Mouse (Mus musculus) kidney, postnatal 36 days (tissue): ENCODE results near the gene Ice1.

Experiments used
- DNase-seq, 2 experiments: peaks; one replicate each; pipeline ENCODE4 v3.0.0; 2021 to 2022; ENCODE audit warnings: mixed read lengths in 2 of 2

Ice1 gene

GRCm38 (mm10) chr13:70637662-70638291, 343 bp upstream of the Ice1 start:
- peak; percentile 92 to 95 for DNase-seq

- no peak for DNase-seq
Measured at GRCm38 (mm10) chr13:70636706-70637105, 728 bp downstream of the Ice1 start.

GRCm38 (mm10) chr13:70635591-70635990, 1.8 kb downstream of the Ice1 start:
- no peak for DNase-seq

DNA sequence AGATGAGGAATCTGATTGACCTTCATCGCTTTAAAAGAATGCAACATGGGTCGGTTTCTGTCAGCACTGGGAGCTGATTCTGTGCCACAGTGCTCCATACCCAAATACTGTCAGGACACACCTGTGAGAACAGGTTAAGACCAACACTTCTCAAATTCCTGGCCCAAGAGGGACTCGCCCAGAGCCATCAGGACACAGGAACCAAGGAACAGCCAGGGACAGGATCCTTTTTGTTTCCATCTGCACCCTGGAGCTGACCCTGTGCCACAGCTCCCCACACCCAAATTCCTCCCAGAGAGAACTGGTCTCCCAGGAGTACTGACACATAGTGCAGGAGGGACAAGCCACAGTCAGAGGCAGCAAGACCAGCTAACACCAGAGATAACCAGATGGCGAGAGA, 11.0 kb downstream of the Ice1 start:
- no peak for DNase-seq

- DNase-seq: no peak
Measured at GRCm38 (mm10) chr13:70625665-70626064, 11.8 kb downstream of the Ice1 start.

- DNase-seq: no peak
Measured at GRCm38 (mm10) chr13:70624445-70624844, 13.0 kb downstream of the Ice1 start.

GRCm38 (mm10) chr13:70622461-70623057, 14.9 kb downstream of the Ice1 start:
- no peak for DNase-seq

GRCm38 (mm10) chr13:70621509-70621908, 15.9 kb downstream of the Ice1 start:
- no peak for DNase-seq

GRCm38 (mm10) chr13:70612837-70613236, 24.6 kb downstream of the Ice1 start:
- DNase-seq: no peak

DNA sequence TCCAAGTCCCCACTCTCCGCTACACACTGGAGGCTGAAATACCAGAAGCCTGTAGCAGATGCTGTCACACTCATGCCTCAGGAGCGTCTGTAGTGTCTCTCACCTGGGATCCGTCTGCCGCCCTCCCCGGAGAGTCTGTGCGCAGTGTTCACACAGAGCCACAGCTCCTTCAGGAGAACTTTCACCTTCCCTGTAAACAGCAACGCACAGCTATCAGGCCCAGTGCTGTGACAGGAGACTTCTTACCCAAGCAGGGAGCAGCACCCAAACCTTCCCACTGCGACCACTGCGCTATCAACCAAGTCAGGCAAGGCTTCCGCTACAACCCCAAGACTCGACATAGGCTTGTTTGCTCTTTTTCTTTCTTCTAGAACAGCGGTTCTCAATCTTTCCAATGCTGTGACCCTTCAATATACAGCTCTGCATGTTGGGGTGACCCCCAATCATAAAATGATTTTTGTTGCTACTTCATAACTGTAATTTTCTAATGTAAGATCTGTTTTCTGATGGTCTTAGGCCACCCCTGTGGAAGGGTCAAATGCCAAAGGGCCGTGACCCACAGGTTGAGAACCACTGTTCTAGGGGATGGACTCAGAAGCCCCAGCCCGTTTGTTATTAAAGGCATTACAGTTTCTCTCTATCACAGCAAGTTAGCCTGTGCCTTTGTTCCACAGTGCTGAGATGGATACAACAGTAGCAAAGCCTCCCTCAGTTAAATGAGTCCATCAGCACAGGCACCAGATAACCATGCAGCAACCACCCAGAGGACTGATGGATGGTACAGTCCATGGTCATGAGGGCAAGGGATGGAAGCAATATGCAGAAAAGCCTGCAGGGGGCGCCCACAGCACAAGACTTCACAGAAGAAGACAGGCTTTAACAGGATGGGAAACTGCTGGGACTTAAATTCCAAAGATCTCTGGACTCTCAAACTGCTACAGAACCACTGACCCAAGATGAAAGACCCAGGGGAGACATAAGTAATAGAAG, 26.7 kb downstream of the Ice1 start:
- peak; percentile 79 to 89 for DNase-seq

- DNase-seq: peak in 1 of 2 experiments; percentile 38
Measured at GRCm38 (mm10) chr13:70609632-70610031, 27.8 kb downstream of the Ice1 start.

DNA sequence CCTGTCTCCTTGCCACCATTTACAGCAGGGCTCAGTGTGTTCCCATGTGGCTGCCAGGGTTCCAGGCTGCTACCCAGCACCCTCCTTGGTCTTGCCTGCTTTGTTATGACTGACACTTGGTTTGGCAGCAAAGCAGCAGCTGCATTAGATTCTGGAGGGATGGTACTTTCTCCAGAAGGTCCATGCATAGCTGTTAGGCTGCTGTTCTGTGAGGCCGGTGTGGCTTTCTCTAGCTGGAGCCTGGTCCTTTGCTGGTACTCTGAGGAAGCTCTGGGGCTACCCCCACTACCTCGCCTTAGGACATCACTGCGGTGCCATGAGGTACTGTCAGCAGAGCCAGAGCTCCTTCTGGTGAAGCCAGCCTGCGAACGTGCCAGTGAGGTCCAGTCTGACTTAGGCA, 32.1 kb downstream of the Ice1 start:
- DNase-seq: no peak

DNA sequence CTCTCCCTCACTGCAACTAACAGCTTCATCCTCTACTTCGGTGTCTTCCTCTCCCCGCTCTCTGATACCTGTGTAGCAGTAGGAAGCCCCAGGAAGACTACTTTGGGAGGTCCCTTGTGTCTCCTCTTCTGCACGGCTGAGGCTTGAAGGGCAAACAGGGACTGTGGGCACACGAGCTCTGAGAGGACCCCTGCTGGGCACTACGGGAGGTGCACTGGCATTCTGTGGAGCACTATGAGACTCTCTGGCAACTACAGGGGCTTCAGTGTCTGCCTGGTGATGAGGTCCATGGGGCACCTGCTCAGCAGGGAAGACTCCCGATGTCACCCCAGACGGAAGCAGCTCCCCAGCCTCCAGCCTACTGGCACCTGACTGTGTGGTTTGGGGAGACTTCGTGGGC, 32.7 kb downstream of the Ice1 start:
- peak in 1 of 2 experiments; percentile 58 for DNase-seq

DNA sequence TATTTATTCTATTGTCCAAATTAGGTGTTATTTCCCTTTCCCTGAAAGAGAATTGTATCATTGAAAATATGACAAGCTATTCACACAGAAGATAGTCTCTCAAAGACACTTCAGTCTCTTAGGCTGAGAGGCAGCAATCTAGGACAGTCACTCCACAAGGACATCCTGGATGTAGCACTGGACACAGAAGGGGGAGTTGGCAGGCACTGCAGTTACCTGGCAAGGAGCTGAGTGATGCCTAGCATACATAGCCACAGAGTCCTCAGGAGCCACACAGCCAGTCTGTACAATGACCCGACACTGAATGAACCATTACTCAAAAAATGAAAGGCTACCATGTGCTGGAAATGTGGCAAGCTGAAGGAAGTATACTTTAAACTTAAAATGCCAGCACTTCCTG, 35.9 kb downstream of the Ice1 start:
- DNase-seq: no peak

- peak; percentile 58 to 60 for DNase-seq
Measured at GRCm38 (mm10) chr13:70599964-70600619, 37.3 kb downstream of the Ice1 start.

- peak; percentile 9 to 72 for DNase-seq
Measured at GRCm38 (mm10) chr13:70598941-70599340, 38.5 kb downstream of the Ice1 start.

GRCm38 (mm10) chr13:70596901-70597300, 40.5 kb downstream of the Ice1 start:
- no peak for DNase-seq

GRCm38 (mm10) chr13:70590248-70590762, 47.1 kb downstream of the Ice1 start:
- peak; percentile 47 to 72 for DNase-seq

GRCm38 (mm10) chr13:70586969-70587368, 50.5 kb downstream of the Ice1 start:
- DNase-seq: peak; percentile 44 to 85

DNA sequence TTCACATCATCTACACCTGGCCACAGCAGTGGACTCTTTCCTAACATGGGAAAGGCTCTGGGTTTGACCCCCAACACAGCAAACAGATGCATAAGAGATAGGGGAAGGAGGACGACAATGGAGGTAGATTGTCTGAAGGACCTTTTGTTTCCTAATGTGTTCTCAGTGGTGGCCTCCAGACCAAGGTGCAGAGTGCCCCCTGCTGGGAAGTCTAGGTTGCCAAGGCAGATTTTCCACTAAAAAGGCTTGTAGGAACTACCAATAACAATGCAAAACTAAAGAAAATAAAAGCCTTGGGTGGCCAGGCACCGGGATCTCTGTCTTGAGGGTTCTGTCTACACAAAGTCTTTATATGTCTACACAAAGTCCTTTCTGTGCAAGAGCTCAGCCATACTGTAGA, 54.9 kb downstream of the Ice1 start:
- DNase-seq: peak; percentile 22 to 75

- DNase-seq: no peak
Measured at GRCm38 (mm10) chr13:70581509-70581908, 55.9 kb downstream of the Ice1 start.

DNA sequence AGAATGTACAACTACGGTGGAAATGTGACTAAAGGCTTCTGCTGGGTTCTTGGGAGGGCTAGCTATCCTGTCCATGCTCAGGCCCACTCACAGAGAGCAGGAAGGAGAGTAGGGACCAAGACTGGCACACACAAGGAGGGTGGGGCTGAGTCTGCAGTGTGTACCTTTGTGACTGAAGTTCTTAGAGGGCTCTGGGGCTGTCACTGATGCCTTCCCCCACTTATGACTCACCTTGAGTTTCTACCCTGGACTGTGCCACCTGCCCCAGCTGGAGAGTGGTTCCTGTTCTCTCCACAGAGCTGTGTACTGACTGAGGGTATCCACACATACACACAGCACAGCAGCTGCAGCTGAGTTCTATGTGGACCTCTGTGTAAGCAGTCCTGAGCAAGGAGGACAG, 63.2 kb downstream of the Ice1 start:
- no peak for DNase-seq

- DNase-seq: no peak
Measured at GRCm38 (mm10) chr13:70567889-70568288, 69.5 kb downstream of the Ice1 start.
